Mouse (Mus musculus): ENCODE data around the gene Caln1.

- no peak for TF ChIP-seq CTCF (IDR thresholded peaks at IDR 0.05)
- no peak for TF ChIP-seq EP300 (IDR thresholded peaks at IDR 0.05)
Observed at GRCm38 (mm10) chr5:130849610-130850009, 480.4 kb downstream of the Caln1 start.
